Mouse (Mus musculus) neural tube, embryonic 15.5 days (tissue): ENCODE measurements around the gene Glb1l. TPM values are rescaled to one million over a fixed set of nuclear protein-coding genes. Genes with fewer than 3 reads are reported as not detected.

Experiments
- ATAC-seq: fragments of 200-750 bp; cut with Nextera tagmentation; 2 replicates; pipeline ENCODE4 v1.8.0; 2017; ENCODE audit warnings: mild to moderate bottlenecking, moderate TSS enrichment, moderate library complexity; ENCODE audit not compliant: low FRiP score
- H3K27ac ChIP-seq: fragments of 300-500 bp; sonication (generic); replicated peaks from 2 replicates; pipeline ENCODE4 v1.5.1; 2015; ENCODE audit warnings: mild to moderate bottlenecking, inconsistent platforms
- H3K27me3 ChIP-seq: fragments of 300-500 bp; sonication (generic); replicated peaks from 2 replicates; pipeline ENCODE4 v1.6.1; 2015; ENCODE audit warnings: inconsistent platforms
- H3K36me3 ChIP-seq: fragments of 300-500 bp; sonication (generic); 2 replicates; pipeline ENCODE4 v1.6.1; 2015; ENCODE audit warnings: inconsistent platforms
- H3K4me1 ChIP-seq: fragments of 300-500 bp; sonication (generic); 2 replicates; pipeline ENCODE4 v1.6.1; 2015; ENCODE audit warnings: inconsistent platforms
- H3K4me2 ChIP-seq: fragments of 300-500 bp; sonication (generic); 2 replicates; pipeline ENCODE4 v1.6.1; 2015; ENCODE audit warnings: inconsistent platforms, mild to moderate bottlenecking, moderate library complexity
- H3K4me3 ChIP-seq: fragments of 300-500 bp; sonication (generic); replicated peaks from 2 replicates; pipeline ENCODE4 v1.5.1; 2015; ENCODE audit warnings: mild to moderate bottlenecking, inconsistent platforms
- H3K9ac ChIP-seq: fragments of 300-500 bp; sonication (generic); replicated peaks from 2 replicates; pipeline ENCODE4 v1.6.1; 2015; ENCODE audit warnings: mild to moderate bottlenecking, inconsistent platforms
- H3K9me3 ChIP-seq: fragments of 300-500 bp; sonication (generic); replicated peaks from 2 replicates; pipeline ENCODE4 v1.6.1; 2016; ENCODE audit warnings: inconsistent platforms
- WGBS: fragments of 180-500 bp; shearing (Covaris S2); methylation state at CpG from one replicate; pipeline ENCODE4 v1.1.7; 2015; ENCODE audit warnings: mixed read lengths; 5-methylcytosine and 5-hydroxymethylcytosine counted together
- polyA plus RNA-seq: library from polyadenylated mRNA; unstranded; fragments of >200 nt; fragmentation: Nextera tagmentation; extraction: Ambion mirVana; gene quantifications from 2 replicates; pipeline ENCODE4 v1.2.1, GENCODE M21; 2015

Glb1l gene
- polyA plus RNA-seq, 1 experiment from 2014 or later = 16.2 TPM

GRCm38 (mm10) chr1:75216797-75217585, 6.4 kb upstream of the Glb1l start:
- H3K27ac ChIP-seq = no peak overlapping the region
- H3K36me3 ChIP-seq = peaks cover 28% of the 10 kb centered on the region
- ATAC-seq = no peak
- H3K9ac ChIP-seq = no peak overlapping the region
- no peak overlapping the region for H3K4me3 ChIP-seq
- peaks cover 64% of the 10 kb centered on the region for H3K27me3 ChIP-seq
- no peak overlapping the region for H3K4me2 ChIP-seq
- no peaks in the 10 kb centered on the region for H3K9me3 ChIP-seq
- H3K4me1 ChIP-seq = peaks cover 38% of the 10 kb centered on the region
- WGBS = 82% methylated on average over 13 of the region's 13 CpGs

- peaks cover 52% of the 10 kb centered on the region for H3K27me3 ChIP-seq
- no peak overlapping the region for H3K27ac ChIP-seq
- H3K4me1 ChIP-seq = peaks cover 48% of the 10 kb centered on the region
- no peaks in the 10 kb centered on the region for H3K9me3 ChIP-seq
- ATAC-seq = no peak
- no peak overlapping the region for H3K4me2 ChIP-seq
- H3K9ac ChIP-seq = no peak overlapping the region
- H3K36me3 ChIP-seq = peaks cover 28% of the 10 kb centered on the region
- no peak overlapping the region for H3K4me3 ChIP-seq
- 91% methylated on average over 9 of the region's 9 CpGs for WGBS
Observed at GRCm38 (mm10) chr1:75215785-75216184, 5.2 kb upstream of the Glb1l start.

GRCm38 (mm10) chr1:75214886-75215285, 4.3 kb upstream of the Glb1l start:
- 67% methylated on average over 5 of the region's 5 CpGs for WGBS
- Histone ChIP-seq H3K4me1 (peaks cover 52% of the 10 kb centered on the region), H3K36me3 (peaks cover 28% of the 10 kb centered on the region), H3K27me3 (peaks cover 43% of the 10 kb centered on the region), H3K9me3 (no peaks in the 10 kb centered on the region), H3K4me3 (no peak overlapping the region), H3K27ac (no peak overlapping the region), H3K9ac (no peak overlapping the region), H3K4me2 (no peak overlapping the region)
- ATAC-seq = no peak

- Histone ChIP-seq H3K36me3 (peaks cover 28% of the 10 kb centered on the region), H3K27ac (no peak overlapping the region), H3K9me3 (no peaks in the 10 kb centered on the region), H3K4me1 (peaks cover 52% of the 10 kb centered on the region), H3K4me3 (no peak overlapping the region), H3K27me3 (peaks cover 38% of the 10 kb centered on the region), H3K9ac (no peak overlapping the region), H3K4me2 (no peak overlapping the region)
- WGBS = 76% methylated on average over 2 of the region's 2 CpGs
- no peak for ATAC-seq
Observed at GRCm38 (mm10) chr1:75214442-75214841, 3.8 kb upstream of the Glb1l start.

- Histone ChIP-seq H3K4me2 (no peak overlapping the region), H3K9me3 (no peaks in the 10 kb centered on the region), H3K36me3 (peaks cover 28% of the 10 kb centered on the region), H3K4me1 (peaks cover 52% of the 10 kb centered on the region), H3K27me3 (peaks cover 29% of the 10 kb centered on the region), H3K4me3 (no peak overlapping the region), H3K27ac (no peak overlapping the region), H3K9ac (no peak overlapping the region)
- 87% methylated on average over 7 of the region's 7 CpGs for WGBS
- no peak for ATAC-seq
Observed at GRCm38 (mm10) chr1:75213096-75213495, 2.5 kb upstream of the Glb1l start.

- Histone ChIP-seq H3K27me3 (peaks cover 23% of the 10 kb centered on the region), H3K4me3 (no peak overlapping the region), H3K9me3 (no peaks in the 10 kb centered on the region), H3K27ac (no peak overlapping the region), H3K9ac (no peak overlapping the region), H3K4me2 (peak overlapping the region; percentile 93; the same call in 1 of the 2 replicates), H3K36me3 (peaks cover 28% of the 10 kb centered on the region), H3K4me1 (peaks cover 49% of the 10 kb centered on the region)
- ATAC-seq = no peak
- 86% methylated on average over 4 of the region's 4 CpGs for WGBS
Observed at GRCm38 (mm10) chr1:75212542-75212941, 1.9 kb upstream of the Glb1l start.

GRCm38 (mm10) chr1:75211141-75211708, 612 bp upstream of the Glb1l start:
- Histone ChIP-seq H3K27ac (peak overlapping the region; percentile 33; the same call in 1 of the 2 replicates), H3K4me1 (peaks cover 49% of the 10 kb centered on the region)
- ATAC-seq = peak; percentile 25; the same call in 1 of the 2 replicates

GRCm38 (mm10) chr1:75208967-75209678, 1.5 kb downstream of the Glb1l start:
- Histone ChIP-seq H3K9me3 (no peaks in the 10 kb centered on the region), H3K4me3 (peak overlapping the region; percentile 84), H3K4me2 (peak overlapping the region; percentile 93), H3K9ac (peak overlapping the region; percentile 47), H3K36me3 (peaks cover 18% of the 10 kb centered on the region), H3K27me3 (no peaks in the 10 kb centered on the region), H3K4me1 (peaks cover 48% of the 10 kb centered on the region), H3K27ac (no peak overlapping the region; the same call in 1 of the 2 replicates)
- ATAC-seq = no peak
- WGBS = 17% methylated on average over 34 of the region's 34 CpGs

More at GRCm38 (mm10) chr1:75211141-75211708, 612 bp upstream of the Glb1l start:
- Histone ChIP-seq H3K27me3 (peaks cover 11% of the 10 kb centered on the region), H3K36me3 (peaks cover 28% of the 10 kb centered on the region), H3K9me3 (no peaks in the 10 kb centered on the region), H3K9ac (peak overlapping the region; percentile 86), H3K4me3 (peak overlapping the region; percentile 84), H3K4me2 (peak overlapping the region; percentile 93)
- 13% methylated on average over 17 of the region's 17 CpGs for WGBS

- Histone ChIP-seq H3K9ac (no peak overlapping the region), H3K4me2 (no peak overlapping the region), H3K27me3 (no peaks in the 10 kb centered on the region), H3K4me3 (no peak overlapping the region), H3K36me3 (peaks cover 41% of the 10 kb centered on the region), H3K27ac (no peak overlapping the region), H3K9me3 (no peaks in the 10 kb centered on the region), H3K4me1 (no peaks in the 10 kb centered on the region)
- WGBS = 88% methylated on average over 1 of the region's 1 CpGs
- no peak for ATAC-seq
Observed at GRCm38 (mm10) chr1:75201236-75201635, 9.4 kb downstream of the Glb1l start.

- peaks cover 45% of the 10 kb centered on the region for H3K36me3 ChIP-seq
Observed at GRCm38 (mm10) chr1:75192452-75192851, 18.2 kb downstream of the Glb1l start.

GRCm38 (mm10) chr1:75191622-75192402, 18.8 kb downstream of the Glb1l start, which contains the start of the genes Ankzf1 and Atg9a:
TSS of gene Ankzf1 (plus strand) at chr1:75192151.
TSS of gene Atg9a (minus strand) at chr1:75192196.
- Histone ChIP-seq H3K4me3 (peak within 1 kb of the TSS; percentile 67), H3K9me3 (no peaks in the 10 kb centered on the region), H3K27me3 (no peaks in the 10 kb centered on the region), H3K4me1 (peaks cover 30% of the 10 kb centered on the region), H3K27ac (peak within 1 kb of the TSS; percentile 97), H3K4me2 (peak within 1 kb of the TSS; percentile 97), H3K36me3 (peaks cover 45% of the 10 kb centered on the region), H3K9ac (peak within 1 kb of the TSS; percentile 91)
- peak; percentile 99 for ATAC-seq
- under 1% methylated on average over 56 of the region's 56 CpGs for WGBS

More at GRCm38 (mm10) chr1:75192452-75192851, 18.2 kb downstream of the Glb1l start:
- Histone ChIP-seq H3K27ac (peak overlapping the region; percentile 91), H3K4me1 (peaks cover 30% of the 10 kb centered on the region), H3K4me2 (peak overlapping the region; percentile 97), H3K4me3 (peak overlapping the region; percentile 67), H3K9ac (peak overlapping the region; percentile 91), H3K9me3 (no peaks in the 10 kb centered on the region), H3K27me3 (no peaks in the 10 kb centered on the region)
- under 1% methylated on average over 19 of the region's 19 CpGs for WGBS
- ATAC-seq = peak; percentile 45; the same call in 1 of the 2 replicates
